Mouse (Mus musculus): ENCODE data around the gene Bpifc.
"Not testable (repeated sequence)": the region's sequence is repeated elsewhere in the genome, so short reads cannot be mapped to it uniquely, and the experiment has no call there.

Gene Bpifc

DNA sequence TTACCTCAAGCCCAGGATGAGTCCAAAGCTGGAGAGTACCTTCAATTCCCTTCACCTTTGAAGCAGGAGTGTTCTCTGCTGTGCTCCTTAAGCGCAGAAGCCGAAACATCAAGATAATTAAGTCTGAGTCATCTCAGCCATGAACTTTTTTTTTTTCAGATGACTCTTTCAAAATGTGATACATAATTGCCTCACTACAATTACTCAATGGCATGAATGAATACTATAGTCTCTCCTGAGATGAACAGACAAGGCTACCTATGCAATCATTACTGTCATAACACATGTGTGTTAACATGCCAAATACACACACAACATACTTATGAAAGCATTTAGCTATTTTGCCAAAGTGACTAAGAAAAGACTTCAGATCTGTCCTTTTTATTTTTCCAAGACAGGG is at the start of gene Bpifc:
Bpifc (minus strand) TSS at position 115 of the 400 bp plus-strand sequence.
- in situ Hi-C loops (cut with MboI, MseI) = no loop called here

GRCm38 (mm10) chr10:86060267-86060666 is 48.6 kb upstream of the Bpifc start:
- in situ Hi-C loops (cut with MboI, MseI) = no loop called here

- in situ Hi-C loops (cut with MboI, MseI) = no loop called here
Measured at GRCm38 (mm10) chr10:86057712-86058111, 46.0 kb upstream of the Bpifc start.

DNA sequence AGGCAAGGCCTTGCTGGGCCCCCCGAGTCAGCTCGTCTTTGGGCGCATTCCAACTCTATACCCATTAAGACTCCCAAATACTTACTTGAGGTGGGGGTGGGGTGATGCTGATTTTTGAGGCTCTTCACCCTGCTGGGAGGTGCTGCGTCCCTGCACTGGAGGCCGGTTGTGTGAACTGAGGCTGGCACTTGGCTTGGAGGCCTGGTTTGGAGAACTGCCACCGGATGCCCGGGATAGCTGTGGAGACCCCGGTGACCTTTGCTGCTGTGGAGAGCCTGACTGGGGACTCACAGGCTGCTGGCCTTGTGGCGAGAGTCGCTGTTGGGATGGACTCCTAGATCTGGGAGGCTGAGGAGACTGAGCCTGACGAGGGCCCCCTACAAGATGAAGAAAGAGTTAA is 45.6 kb upstream of the Bpifc start:
- in situ Hi-C loops (cut with MboI, MseI) = no loop called here

- in situ Hi-C loops (cut with MboI, MseI) = no loop called here
Measured at GRCm38 (mm10) chr10:86056297-86056903, 44.7 kb upstream of the Bpifc start.

DNA sequence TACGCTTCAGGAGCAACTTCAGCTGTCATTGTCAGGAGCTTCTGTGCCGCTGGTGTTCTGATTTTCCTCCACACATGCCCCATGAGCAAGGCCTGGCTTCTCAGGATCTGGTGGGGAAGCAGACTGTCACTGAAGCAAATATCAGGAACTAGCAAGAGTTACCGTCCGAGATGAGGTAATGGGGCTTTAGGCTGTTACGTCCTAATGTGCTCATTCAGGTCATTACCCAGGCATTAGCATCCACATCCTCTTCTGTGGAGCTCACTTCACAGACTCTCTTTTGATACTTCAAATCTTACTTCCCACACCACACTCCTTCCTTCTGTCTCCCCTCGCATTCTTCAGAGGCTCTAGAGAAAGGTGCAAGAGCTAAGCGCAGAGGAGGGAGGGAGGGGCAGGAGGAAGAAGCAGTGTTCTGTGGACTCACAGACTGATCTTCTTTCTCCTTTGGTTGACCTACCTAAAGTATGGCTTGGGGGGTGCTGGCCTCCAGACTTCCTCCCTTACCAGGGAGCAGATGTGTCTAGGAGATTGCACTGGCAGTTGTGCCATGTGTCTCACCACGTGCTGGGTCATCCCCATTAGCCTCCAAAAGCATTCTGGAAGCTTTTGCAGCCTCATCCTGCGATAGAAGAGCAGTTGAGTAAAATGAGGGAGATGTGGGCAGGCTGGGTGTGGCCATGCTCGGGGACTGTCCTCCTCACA is 41.3 kb upstream of the Bpifc start:
- in situ Hi-C loops (cut with MboI, MseI) = no loop called here

GRCm38 (mm10) chr10:86050522-86050921 is 38.8 kb upstream of the Bpifc start:
- in situ Hi-C loops (cut with MboI, MseI) = no loop called here

- in situ Hi-C loops (cut with MboI, MseI) = no loop called here
Measured at GRCm38 (mm10) chr10:86047786-86048185, 36.1 kb upstream of the Bpifc start.

GRCm38 (mm10) chr10:86046371-86046770 is 34.7 kb upstream of the Bpifc start:
- in situ Hi-C loops (cut with MboI, MseI) = no loop called here

- in situ Hi-C loops (cut with MboI, MseI) = no loop called here
Measured at GRCm38 (mm10) chr10:86044066-86044465, 32.4 kb upstream of the Bpifc start.

DNA sequence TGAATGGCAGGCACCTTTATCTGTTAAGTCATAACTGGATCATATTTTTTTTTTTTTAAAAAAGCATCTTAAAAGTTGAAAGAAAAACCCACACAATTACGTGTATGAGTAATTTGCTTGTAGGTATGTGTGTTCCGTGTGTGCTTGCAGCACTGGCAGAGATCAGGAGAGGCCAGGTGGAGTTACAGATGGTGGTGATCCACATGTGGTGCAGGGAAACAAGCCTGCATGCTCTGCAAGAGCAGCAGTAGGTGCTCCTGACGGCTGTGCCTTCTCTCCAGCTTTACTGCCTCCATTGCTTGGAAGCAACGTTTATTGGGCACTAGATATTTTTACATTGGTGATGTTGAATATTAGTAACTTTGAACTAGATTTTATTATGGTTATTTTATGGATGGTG is 32.0 kb upstream of the Bpifc start:
- in situ Hi-C loops (cut with MboI, MseI) = no loop called here

GRCm38 (mm10) chr10:86034007-86034728 is 22.5 kb upstream of the Bpifc start:
- in situ Hi-C loops (cut with MboI, MseI) = loop anchor here (5.0 kb wide), 1 partner anchor 72 kb away; no protein-coding TSS in a partner anchor

GRCm38 (mm10) chr10:86032517-86032916 is 20.8 kb upstream of the Bpifc start:
- in situ Hi-C loops (cut with MboI, MseI) = loop anchor here (5.0 kb wide), 1 partner anchor 70 kb away; no protein-coding TSS in a partner anchor

GRCm38 (mm10) chr10:86030743-86031142 is 19.0 kb upstream of the Bpifc start:
- in situ Hi-C loops (cut with MboI, MseI) = loop anchor here (5.0 kb wide), 1 partner anchor 68 kb away; no protein-coding TSS in a partner anchor

GRCm38 (mm10) chr10:86026807-86027206 is 15.1 kb upstream of the Bpifc start:
- in situ Hi-C loops (cut with MboI, MseI) = not testable (repeated sequence)

GRCm38 (mm10) chr10:86026354-86026753 is 14.7 kb upstream of the Bpifc start:
- in situ Hi-C loops (cut with MboI, MseI) = no loop called here

DNA sequence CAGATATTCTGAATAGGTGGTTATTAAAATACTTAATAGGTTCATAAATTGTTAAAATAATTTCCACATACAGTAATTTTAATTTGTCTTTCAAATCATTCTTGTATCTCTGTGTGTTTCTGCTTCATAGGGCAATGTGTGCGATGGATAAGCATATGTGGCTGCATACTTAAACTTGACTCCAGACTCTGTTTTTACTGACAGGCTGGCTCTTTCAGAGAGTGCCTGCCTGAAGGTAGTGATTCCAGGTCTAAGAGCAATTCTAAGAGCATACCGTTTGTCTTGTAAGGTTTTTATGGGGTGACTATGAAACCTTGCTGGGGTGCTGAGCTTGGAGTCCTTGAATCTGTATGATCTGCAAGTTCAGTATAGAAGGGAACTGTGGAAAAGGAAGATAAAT is 14.2 kb upstream of the Bpifc start:
- in situ Hi-C loops (cut with MboI, MseI) = no loop called here

DNA sequence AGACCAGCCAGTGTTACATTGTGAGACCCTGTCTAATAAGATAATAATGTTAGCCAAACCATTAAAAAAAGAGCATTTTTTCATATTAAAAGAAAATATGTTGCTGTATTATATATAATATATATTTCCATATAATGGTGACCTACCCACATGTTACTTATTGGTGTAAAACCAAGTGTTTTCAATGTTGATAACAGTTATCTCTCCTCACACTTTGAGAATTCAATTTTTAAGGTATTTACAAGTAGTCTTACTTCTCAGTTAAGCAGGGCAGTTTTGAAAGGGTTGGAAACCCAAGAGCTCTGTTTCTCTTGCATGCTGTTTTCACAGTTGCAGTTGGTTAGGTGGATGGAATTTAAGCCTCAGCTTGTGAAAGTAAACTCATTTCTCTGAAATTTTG is 11.5 kb upstream of the Bpifc start:
- in situ Hi-C loops (cut with MboI, MseI) = no loop called here

DNA sequence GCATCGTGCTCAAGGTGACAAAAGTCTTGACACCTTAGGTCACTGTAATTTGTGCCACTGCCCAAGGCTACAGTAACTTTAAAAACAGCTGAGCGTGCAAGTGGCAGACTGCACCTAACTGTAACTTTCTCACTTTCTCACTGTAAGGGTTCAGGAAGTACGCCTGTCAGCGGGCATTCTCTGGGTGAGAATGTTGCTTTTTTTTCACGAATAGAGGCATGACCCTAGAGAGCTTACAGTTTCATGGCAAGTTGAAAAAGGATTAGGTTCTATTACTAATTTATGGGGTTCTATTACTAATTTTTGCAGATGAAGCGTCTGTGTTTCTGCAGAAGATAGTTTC is 10.8 kb upstream of the Bpifc start:
- in situ Hi-C loops (cut with MboI, MseI) = no loop called here

GRCm38 (mm10) chr10:86021749-86022473 is 10.2 kb upstream of the Bpifc start, which contains the start of gene Fbxo7:
Gene Fbxo7 (plus strand): TSS chr10:86021972.
- in situ Hi-C loops (cut with MboI, MseI) = no loop called here

DNA sequence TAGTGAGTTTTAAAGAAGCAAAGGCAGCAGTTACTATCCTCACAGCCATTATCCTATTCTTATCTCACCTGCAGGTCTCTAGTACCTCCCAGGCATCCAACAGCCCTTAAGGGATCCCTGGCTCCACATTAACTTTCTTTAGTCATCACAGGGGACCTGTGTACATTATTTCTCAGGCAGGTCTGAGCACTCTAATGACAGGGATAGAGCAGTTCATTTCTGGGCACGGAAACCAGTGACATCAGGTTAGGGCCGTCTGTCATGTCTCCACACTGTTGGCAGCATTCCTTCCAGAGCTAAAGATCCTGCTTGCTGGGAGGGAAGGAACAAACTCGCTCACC is 9.7 kb upstream of the Bpifc start:
- in situ Hi-C loops (cut with MboI, MseI) = no loop called here

DNA sequence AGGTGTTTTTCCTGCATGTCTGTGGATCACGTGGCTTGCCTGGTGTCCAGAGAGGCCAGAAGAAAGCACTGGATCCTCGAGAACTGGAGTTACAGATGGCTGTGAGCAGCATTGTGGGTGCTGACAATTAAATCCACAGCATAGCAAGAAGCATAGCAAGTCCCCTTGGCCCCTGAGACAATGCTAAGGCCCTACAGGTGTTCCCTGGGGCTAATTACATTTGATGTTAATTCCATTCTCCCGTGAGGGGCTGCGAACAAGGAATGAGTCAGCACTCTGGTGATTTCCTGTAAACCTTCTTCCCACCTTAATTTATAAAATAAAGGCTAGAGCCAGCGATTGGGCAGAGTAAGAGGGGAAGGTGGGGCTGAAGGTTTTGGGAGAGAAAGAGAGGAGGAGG is 7.1 kb upstream of the Bpifc start:
- in situ Hi-C loops (cut with MboI, MseI) = no loop called here
